Mouse (Mus musculus) neural tube, embryonic 13.5 days (tissue): ENCODE measurements at regions not wholly inside any gene's neighbourhood (a gene's known extent, or its start where the extent isn't known, plus 50 kb on each side); places are given as distances from the start of the nearest gene placed in this dataset.

ENCODE experiments used
- ATAC-seq: fragments of 200-750 bp; cut with Nextera tagmentation; 2 replicates; pipeline ENCODE4 v1.8.0; 2017; ENCODE audit warnings: low read depth, mild to moderate bottlenecking, moderate TSS enrichment, moderate library complexity
- H3K27ac ChIP-seq: fragments of 300-500 bp; sonication (generic); replicated peaks from 2 replicates; pipeline ENCODE4 v1.5.1; 2015; ENCODE audit warnings: moderate library complexity, mild to moderate bottlenecking, inconsistent platforms
- H3K27me3 ChIP-seq: fragments of 300-500 bp; sonication (generic); 2 replicates; pipeline ENCODE4 v1.6.1; 2015; ENCODE audit warnings: mild to moderate bottlenecking, inconsistent platforms
- H3K36me3 ChIP-seq: fragments of 300-500 bp; sonication (generic); 2 replicates; pipeline ENCODE4 v1.6.1; 2015; ENCODE audit warnings: mild to moderate bottlenecking, inconsistent platforms
- H3K4me1 ChIP-seq: fragments of 300-500 bp; sonication (generic); replicated peaks from 2 replicates; pipeline ENCODE4 v1.6.1; 2015; ENCODE audit warnings: inconsistent platforms
- H3K4me2 ChIP-seq: fragments of 300-500 bp; sonication (generic); 2 replicates; pipeline ENCODE4 v1.6.1; 2015; ENCODE audit warnings: inconsistent platforms, mild to moderate bottlenecking, moderate library complexity
- H3K4me3 ChIP-seq: fragments of 300-500 bp; sonication (generic); 2 replicates; pipeline ENCODE4 v1.5.1; 2015; ENCODE audit warnings: mild to moderate bottlenecking, inconsistent platforms
- H3K9ac ChIP-seq: fragments of 300-500 bp; sonication (generic); 2 replicates; pipeline ENCODE4 v1.6.1; 2015; ENCODE audit warnings: moderate library complexity, mild to moderate bottlenecking, inconsistent platforms
- H3K9me3 ChIP-seq: fragments of 300-500 bp; sonication (generic); 2 replicates; pipeline ENCODE4 v1.6.1; 2016; ENCODE audit warnings: inconsistent platforms
- WGBS: fragments of 180-500 bp; shearing (Covaris S2); methylation state at CpG from one replicate; pipeline ENCODE4 v1.1.7; 2015; 5-methylcytosine and 5-hydroxymethylcytosine counted together

DNA sequence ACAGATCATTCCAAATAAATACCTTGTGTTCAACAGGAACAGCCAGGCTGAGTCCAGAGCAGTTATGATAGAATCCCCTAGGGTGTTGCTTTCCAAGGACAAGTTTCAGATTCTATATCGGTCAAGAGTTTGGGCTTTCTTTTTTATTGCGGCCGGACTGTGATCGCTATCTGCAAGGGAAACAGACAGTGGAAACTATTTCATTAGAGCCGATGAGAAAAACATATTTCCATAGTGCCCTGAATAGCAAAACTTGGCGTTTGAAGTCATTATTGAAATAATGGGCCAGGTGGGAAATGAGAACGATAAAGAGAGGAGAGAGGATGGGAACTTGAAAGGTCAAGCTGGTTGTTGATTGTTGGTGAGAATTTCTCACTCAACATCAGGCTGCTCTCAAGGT lies 282.4 kb upstream of the Gm12728 start:
- Histone ChIP-seq H3K9me3 (no peaks in the 10 kb centered on the region), H3K4me3 (no peak overlapping the region), H3K27me3 (no peaks in the 10 kb centered on the region), H3K36me3 (no peaks in the 10 kb centered on the region), H3K4me2 (no peak overlapping the region), H3K9ac (no peak overlapping the region), H3K27ac (no peak overlapping the region), H3K4me1 (no peaks in the 10 kb centered on the region)
- WGBS = 84% methylated on average over 7 of the region's 7 CpGs
- ATAC-seq = no peak

DNA sequence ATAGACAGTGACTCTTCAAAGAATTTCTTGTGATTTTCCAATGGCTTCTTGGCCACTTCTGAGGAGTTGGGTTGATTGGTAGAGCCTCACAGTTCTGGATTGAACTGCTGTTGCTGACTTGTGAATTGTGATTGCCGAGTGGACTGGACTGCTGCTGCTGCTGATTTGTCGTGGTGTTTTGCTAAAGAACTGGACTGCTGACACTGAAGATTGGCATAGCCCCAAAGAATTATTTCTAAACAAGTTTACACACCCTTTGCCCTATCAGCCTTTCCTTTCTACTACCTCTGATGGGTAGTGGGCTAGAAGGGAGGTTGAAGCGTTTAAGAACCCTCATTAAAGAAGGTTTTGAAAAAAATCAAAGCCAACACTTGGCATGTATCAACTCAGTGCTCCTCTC lies 280.6 kb upstream of the Gm12728 start:
- H3K4me3 ChIP-seq = no peak overlapping the region
- no peak overlapping the region for H3K9ac ChIP-seq
- ATAC-seq = no peak
- H3K27ac ChIP-seq = no peak overlapping the region
- WGBS = 87% methylated on average over 3 of the region's 3 CpGs
- H3K9me3 ChIP-seq = no peaks in the 10 kb centered on the region
- H3K4me1 ChIP-seq = no peaks in the 10 kb centered on the region
- H3K4me2 ChIP-seq = no peak overlapping the region
- no peaks in the 10 kb centered on the region for H3K36me3 ChIP-seq
- H3K27me3 ChIP-seq = no peaks in the 10 kb centered on the region

DNA sequence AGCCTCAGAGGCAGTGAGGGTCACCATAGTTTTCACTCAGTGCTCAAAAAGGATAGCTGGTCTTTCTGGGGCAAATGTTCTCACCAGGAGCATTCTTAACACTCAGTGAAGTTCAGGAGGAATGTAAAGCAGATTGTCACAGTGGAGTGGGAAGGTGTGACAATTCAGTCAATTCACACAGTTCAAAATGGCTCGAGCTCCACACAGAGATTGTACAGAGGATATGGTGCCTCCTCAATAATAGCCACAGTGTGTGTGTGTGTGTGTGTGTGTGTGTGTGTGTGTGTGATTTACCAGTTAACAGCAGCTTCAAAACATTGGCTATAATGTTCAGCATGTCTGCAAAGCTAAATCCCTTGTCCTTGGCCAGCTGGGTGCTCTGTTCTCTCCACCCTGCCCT lies 279.3 kb upstream of the Gm12728 start:
- H3K4me2 ChIP-seq = no peak overlapping the region
- no peak for ATAC-seq
- H3K9me3 ChIP-seq = no peaks in the 10 kb centered on the region
- H3K27ac ChIP-seq = no peak overlapping the region
- H3K36me3 ChIP-seq = no peaks in the 10 kb centered on the region
- 88% methylated on average over 1 of the region's 1 CpGs for WGBS
- H3K27me3 ChIP-seq = no peaks in the 10 kb centered on the region
- no peaks in the 10 kb centered on the region for H3K4me1 ChIP-seq
- no peak overlapping the region for H3K4me3 ChIP-seq
- H3K9ac ChIP-seq = no peak overlapping the region

DNA sequence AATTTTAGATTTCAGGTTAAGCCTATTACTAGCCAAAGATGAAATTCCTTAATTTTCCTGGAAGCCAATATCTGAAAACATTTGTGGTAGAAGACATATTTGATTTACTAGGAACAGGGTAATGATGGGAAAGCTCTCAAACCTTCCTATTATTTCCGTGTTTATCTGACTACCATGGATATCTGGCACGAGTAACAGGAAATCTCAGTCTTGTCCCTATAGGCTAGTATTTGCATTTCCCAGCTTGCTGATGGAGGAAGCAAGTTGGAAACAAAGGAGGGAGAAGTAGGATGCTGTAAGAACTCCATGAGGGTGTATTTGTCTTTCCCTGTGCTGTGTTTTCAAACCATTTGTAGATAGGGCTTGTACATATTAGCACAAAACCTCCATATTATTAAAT lies 264.5 kb upstream of the Gm12728 start:
- H3K27me3 ChIP-seq = no peaks in the 10 kb centered on the region
- no peaks in the 10 kb centered on the region for H3K9me3 ChIP-seq
- H3K9ac ChIP-seq = no peak overlapping the region
- WGBS = 55% methylated on average over 2 of the region's 2 CpGs
- H3K36me3 ChIP-seq = no peaks in the 10 kb centered on the region
- no peak overlapping the region for H3K4me3 ChIP-seq
- no peak overlapping the region for H3K4me2 ChIP-seq
- H3K4me1 ChIP-seq = no peaks in the 10 kb centered on the region
- no peak overlapping the region for H3K27ac ChIP-seq
- ATAC-seq = no peak

DNA sequence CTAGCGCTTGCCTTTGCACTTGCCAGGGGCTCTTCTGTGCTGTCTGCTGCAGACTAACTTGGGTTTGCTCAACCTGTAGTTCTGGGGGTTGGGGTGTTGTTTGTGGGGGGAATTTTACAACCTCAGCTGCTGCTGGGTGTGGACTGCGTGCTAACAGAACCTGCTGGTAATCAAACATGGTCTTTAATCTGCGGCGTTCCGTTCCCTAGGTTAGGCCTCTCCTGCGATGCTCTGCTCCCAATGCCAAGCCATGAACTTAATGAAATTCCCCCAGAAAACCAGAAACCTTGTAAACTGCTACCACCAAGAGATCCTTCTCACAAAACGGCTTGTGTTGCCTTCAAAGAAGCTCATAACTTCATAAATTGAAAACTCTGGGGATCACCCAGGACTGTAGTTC lies 262.9 kb upstream of the Gm12728 start:
- 85% methylated on average over 7 of the region's 7 CpGs for WGBS
- H3K27me3 ChIP-seq = no peaks in the 10 kb centered on the region
- no peak for ATAC-seq

DNA sequence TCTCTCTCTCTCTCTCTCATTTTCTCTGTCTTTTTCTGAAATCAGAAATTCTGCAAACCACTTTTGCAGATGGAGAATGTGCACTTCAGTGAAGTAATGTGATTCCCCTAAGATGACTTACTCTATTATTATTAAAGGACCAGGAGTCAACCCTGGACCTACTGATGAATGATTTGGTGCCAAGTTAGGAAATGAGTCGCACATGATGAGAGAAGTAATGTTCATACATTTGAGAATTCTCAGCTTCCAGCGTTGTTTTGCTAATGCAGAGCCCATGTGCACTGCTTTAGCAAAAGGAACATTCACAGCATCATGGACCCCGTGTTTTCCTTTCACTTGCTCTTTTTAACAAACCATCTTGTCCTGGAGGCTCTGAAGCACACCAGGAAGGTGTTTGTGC lies 262.4 kb upstream of the Gm12728 start:
- H3K4me3 ChIP-seq = no peak overlapping the region
- peaks cover 9% of the 10 kb centered on the region; the same call in 1 of the 2 replicates for H3K4me1 ChIP-seq
- no peak overlapping the region for H3K4me2 ChIP-seq
- no peaks in the 10 kb centered on the region for H3K36me3 ChIP-seq
- no peak overlapping the region for H3K27ac ChIP-seq
- 77% methylated on average over 3 of the region's 3 CpGs for WGBS
- no peaks in the 10 kb centered on the region for H3K9me3 ChIP-seq
- no peak for ATAC-seq
- no peak overlapping the region for H3K9ac ChIP-seq
- H3K27me3 ChIP-seq = no peaks in the 10 kb centered on the region

More for the DNA sequence above, 262.9 kb upstream of the Gm12728 start:
- H3K9me3 ChIP-seq = no peaks in the 10 kb centered on the region
- no peaks in the 10 kb centered on the region for H3K36me3 ChIP-seq
- no peak overlapping the region for H3K4me3 ChIP-seq
- H3K4me2 ChIP-seq = no peak overlapping the region
- peaks cover 4% of the 10 kb centered on the region; the same call in 1 of the 2 replicates for H3K4me1 ChIP-seq
- no peak overlapping the region for H3K27ac ChIP-seq
- H3K9ac ChIP-seq = no peak overlapping the region

DNA sequence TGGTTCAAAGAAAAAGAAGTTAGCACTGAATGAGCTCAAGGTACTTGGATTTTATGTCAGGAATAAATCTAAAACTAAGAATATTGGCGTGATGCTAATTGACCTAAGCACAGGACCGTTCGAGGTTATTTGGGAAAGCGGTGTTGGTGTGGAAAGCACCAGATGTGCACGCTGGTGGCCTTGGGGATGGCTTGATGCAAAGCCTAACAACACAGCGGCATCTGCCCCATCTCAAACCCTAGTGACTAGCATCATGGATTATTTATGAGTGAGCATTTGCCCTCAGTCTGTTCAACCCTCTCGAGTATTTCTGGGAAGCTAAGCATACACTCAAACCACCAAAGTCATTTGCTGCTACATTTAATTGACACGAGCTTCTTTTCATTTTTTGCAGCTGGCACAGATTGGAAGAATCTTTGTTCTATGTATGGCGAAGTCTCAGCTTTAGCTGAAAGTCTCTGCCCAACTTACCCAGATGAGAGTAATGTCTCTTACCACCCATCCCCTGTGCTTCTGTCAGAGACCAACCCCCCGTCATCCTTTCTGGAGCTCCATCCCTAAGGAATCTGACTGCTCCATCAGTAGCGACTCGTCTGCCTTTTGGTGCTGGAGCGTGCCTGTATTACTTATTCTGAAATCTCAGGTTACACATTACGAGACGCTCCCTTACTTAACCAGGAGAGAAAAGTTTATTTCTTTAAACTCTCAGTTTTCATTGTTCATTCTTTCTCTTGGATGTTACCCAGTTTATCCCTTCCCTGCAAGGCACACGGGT lies 257.8 kb upstream of the Gm12728 start:
- H3K9ac ChIP-seq = no peak overlapping the region
- no peak overlapping the region for H3K4me3 ChIP-seq
- H3K4me2 ChIP-seq = no peak overlapping the region
- 46% methylated on average over 16 of the region's 16 CpGs for WGBS
- no peaks in the 10 kb centered on the region for H3K27me3 ChIP-seq
- peak; percentile 85 for ATAC-seq
- H3K27ac ChIP-seq = peak overlapping the region; percentile 64
- no peaks in the 10 kb centered on the region for H3K9me3 ChIP-seq
- no peaks in the 10 kb centered on the region for H3K36me3 ChIP-seq
- H3K4me1 ChIP-seq = peaks cover 12% of the 10 kb centered on the region; the same call in 1 of the 2 replicates

DNA sequence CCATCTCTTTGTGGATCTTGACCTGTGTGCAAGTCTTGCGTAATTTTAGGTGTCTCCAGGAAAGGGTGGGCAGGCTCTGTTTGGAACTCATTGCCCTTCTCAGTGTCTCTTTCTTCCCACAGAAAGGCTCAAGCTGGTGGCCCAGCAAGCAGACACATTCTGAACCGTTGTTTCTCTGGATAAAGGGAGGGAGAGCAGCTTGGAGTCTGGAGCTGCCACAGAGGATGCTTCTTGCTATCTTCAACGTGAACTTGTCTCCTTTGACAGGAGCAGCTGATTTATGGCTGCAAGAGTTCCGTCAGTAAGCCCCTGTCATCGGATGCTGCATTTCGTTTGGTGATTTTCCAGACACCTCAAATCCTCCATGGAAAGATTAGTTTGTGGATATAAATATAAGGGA lies 254.2 kb upstream of the Gm12728 start:
- Histone ChIP-seq H3K4me1 (peaks cover 12% of the 10 kb centered on the region; the same call in 1 of the 2 replicates), H3K9ac (no peak overlapping the region), H3K9me3 (no peaks in the 10 kb centered on the region), H3K4me2 (no peak overlapping the region), H3K27ac (no peak overlapping the region), H3K27me3 (no peaks in the 10 kb centered on the region), H3K4me3 (no peak overlapping the region), H3K36me3 (no peaks in the 10 kb centered on the region)
- 69% methylated on average over 6 of the region's 6 CpGs for WGBS
- ATAC-seq = no peak

DNA sequence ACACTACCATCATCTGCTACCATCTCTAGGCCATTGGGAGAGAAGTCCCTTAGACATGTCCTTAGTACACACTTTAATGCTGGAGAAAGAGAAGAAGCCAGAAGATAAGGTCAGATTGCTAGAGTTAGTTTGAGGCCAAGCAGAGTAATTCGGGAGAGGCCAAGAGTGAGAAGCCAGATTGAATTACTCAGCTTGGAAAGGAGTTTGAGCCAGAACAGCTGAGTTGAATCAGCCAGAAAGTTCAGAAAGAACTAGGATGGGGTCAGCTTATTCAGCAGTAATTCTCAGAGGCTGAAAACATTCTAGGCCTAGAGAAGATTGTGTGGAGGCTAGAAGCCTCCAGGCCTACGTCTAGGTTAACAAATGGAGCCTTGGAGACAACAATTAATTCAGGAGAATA lies 244.2 kb upstream of the Gm12728 start:
- no peak for ATAC-seq
- no peaks in the 10 kb centered on the region for H3K4me1 ChIP-seq
- H3K9ac ChIP-seq = no peak overlapping the region
- H3K9me3 ChIP-seq = no peaks in the 10 kb centered on the region
- H3K4me2 ChIP-seq = no peak overlapping the region
- 89% methylated on average over 2 of the region's 2 CpGs for WGBS
- no peaks in the 10 kb centered on the region for H3K36me3 ChIP-seq
- H3K27ac ChIP-seq = no peak overlapping the region
- no peaks in the 10 kb centered on the region for H3K27me3 ChIP-seq
- H3K4me3 ChIP-seq = no peak overlapping the region

DNA sequence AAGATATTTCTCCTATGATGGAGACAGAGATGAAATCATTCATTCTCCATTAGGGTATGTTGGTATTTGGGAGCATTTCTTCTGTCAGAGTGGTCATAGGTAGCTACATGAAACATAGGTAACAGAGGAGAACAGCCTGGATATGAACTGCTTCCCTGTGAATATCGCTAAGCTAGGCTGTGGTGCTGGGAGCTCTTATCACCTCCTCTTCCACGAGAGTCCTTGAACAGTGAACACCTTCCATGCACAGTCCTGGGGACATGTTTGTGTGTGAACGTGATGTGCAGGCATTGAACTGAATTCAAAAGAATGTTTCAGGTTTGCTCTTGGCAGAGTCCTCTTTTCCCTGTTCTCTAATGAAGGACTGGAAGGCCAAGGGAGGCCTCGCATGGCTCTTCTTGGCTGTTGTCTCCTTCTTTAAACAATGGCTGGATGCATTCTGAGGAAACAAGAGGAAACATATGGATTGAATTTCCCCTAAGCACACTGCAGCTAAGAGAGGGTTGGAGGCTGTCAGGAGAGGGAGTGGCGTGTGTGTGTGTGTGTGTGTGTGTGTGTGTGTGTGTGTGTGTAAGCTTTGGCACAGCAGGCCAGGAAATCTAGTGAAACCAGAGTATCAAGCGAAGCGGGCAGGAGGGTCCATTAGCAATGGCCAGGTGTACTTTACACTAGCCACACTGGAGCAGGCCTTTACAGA lies 239.8 kb upstream of the Gm12728 start:
- no peak for ATAC-seq
- 85% methylated on average over 7 of the region's 7 CpGs for WGBS

DNA sequence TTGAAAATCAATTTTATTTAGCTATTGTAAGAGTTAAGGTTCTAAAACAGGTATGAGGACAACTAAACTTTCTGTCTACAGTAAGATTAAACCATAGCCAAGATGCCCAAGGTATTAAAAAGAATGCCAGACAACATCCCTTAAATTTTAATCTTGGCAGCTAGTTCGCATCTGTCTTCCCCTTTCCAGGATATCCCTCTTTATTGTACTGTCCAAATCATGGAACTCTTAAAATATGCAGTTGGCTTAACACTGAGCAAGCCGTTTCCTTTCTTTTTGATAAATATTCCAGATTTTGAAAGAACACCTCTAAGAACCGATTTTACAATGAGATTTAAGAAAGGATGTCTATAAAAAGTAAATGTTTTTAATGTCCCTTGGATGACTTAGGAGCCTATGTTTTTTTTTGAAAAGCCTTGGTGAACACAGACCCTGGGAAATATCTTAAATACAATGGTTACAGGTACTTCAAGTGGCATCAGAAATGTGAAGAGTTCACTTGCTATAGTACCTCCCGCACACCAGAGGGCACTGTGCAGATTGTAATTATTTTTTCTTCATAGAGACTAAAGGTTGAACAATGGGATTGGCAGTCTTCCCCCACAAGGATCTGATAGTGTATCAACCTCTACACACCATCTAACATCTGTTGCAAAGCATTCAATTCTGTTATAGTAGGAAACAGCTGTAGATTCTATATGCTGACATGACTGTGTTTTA lies 237.5 kb upstream of the Gm12728 start:
- Histone ChIP-seq H3K27ac (no peak overlapping the region), H3K4me1 (no peaks in the 10 kb centered on the region), H3K27me3 (no peaks in the 10 kb centered on the region), H3K36me3 (no peaks in the 10 kb centered on the region), H3K9ac (no peak overlapping the region), H3K4me3 (no peak overlapping the region), H3K9me3 (no peaks in the 10 kb centered on the region), H3K4me2 (no peak overlapping the region)
- 95% methylated on average over 4 of the region's 4 CpGs for WGBS
- ATAC-seq = no peak

More for the DNA sequence above, 239.8 kb upstream of the Gm12728 start:
- no peaks in the 10 kb centered on the region for H3K36me3 ChIP-seq
- no peaks in the 10 kb centered on the region for H3K27me3 ChIP-seq
- no peaks in the 10 kb centered on the region for H3K9me3 ChIP-seq
- H3K4me1 ChIP-seq = no peaks in the 10 kb centered on the region
- no peak overlapping the region for H3K27ac ChIP-seq
- no peak overlapping the region for H3K4me3 ChIP-seq
- H3K9ac ChIP-seq = no peak overlapping the region
- H3K4me2 ChIP-seq = no peak overlapping the region

DNA sequence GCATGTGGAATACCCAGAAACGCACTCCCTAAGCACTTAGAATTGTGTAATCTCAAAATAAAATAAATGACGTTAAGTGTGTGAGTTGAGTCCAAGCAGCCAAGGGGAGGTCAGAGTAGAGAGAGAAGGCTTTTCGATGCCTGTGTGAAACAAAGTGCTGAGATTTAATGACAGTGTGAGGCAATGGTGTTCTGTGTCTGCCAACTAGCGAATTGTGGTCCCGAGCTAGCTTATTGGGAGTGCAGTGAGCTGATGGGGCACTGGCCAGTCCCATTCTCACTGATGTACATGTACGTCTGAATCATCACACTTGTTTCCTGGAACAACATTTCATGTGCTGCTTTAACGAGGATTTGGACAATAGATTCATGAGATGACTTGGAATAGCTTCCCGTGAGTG lies 234.7 kb upstream of the Gm12728 start:
- Histone ChIP-seq H3K27me3 (no peaks in the 10 kb centered on the region), H3K9me3 (no peaks in the 10 kb centered on the region), H3K4me2 (no peak overlapping the region), H3K36me3 (no peaks in the 10 kb centered on the region), H3K4me1 (no peaks in the 10 kb centered on the region; the same call in 1 of the 2 replicates), H3K4me3 (no peak overlapping the region), H3K9ac (no peak overlapping the region), H3K27ac (no peak overlapping the region)
- WGBS = 86% methylated on average over 8 of the region's 8 CpGs
- ATAC-seq = no peak
